Mouse (Mus musculus): ENCODE measurements around the gene Nuak1.

GRCm38 (mm10) chr10:84460420-84461101 lies 20.2 kb upstream of the Nuak1 start:
- TF ChIP-seq CTCF (IDR thresholded peaks at IDR 0.05; ENCODE audit: control insufficient read depth, insufficient read depth, low read length): no peak
- no peak for TF ChIP-seq POLR2A (IDR thresholded peaks at IDR 0.05; ENCODE audit: borderline replicate concordance, control insufficient read depth, low read depth, low read length)
